ENCODE assay signal across 13 mouse cellular contexts in the genomic region with DNA sequence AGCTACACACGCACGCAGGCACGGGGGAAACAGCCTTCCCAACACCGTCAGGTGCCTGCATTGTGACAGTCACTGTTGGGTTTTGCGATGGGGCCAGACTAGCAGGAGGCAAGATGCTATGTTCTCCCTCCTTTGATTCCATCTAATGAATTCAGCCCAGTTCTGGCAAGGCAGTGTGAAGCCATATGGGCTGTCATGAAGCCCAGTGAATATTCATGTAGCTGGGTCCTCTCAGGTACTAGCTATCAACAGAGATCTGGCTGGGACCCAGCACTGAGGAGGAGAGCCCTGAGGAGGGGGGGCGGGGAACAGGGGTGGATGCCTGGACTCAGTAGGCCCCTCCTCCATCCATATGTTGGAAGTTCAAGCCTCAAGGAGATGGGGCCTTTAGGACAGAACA.
A peak's percentile ranks its signal among the peaks of the same experiment; 100 is the strongest.
DNase-seq lines count a peak whose midpoint lies in the region; ATAC-seq lines count a peak whose summit lies in the region.
"Had no signal": no experiment of that assay in that cellular context is flagged by ENCODE, and none has a peak within 500 bp of the region (broad histone marks: within the 10 kb centered on the region; RNA-seq: fewer than 3 reads in every experiment).

No protein-coding gene starts in this region.

- no peak overlapping the region for H3K4me2 ChIP-seq in hindbrain, embryonic 16.5 days (ENCODE audit: low read length)
- no peak overlapping the region for H3K4me2 ChIP-seq in hindbrain, embryonic 13.5 days
- H3K4me2 ChIP-seq: embryonic facial prominence, embryonic 13.5 days; neural tube, embryonic 13.5 days had no signal

- DNase-seq in cerebellum, postnatal 25 days, result peak; percentile 90 to 96
- DNase-seq in layer of hippocampus, adult 9-11 months, result peak; percentile 87
- peak; percentile 69 for DNase-seq in right cerebral cortex, postnatal 14 days
- DNase-seq in urinary bladder, postnatal 36 days (ENCODE audit: low spot score in 2 of 2), result no peak
- DNase-seq in thymus, postnatal 14 days, result no peak
- no peak for DNase-seq in embryonic facial prominence, embryonic 10.5 days (ENCODE audit: low spot score)
- DNase-seq: adrenal gland, postnatal 14 days; gastrocnemius, postnatal 36 days had no signal

- peaks cover 3% of the 10 kb centered on the region; the same call in 1 of the 2 replicates for H3K9me3 ChIP-seq in hindbrain, embryonic 16.5 days (ENCODE audit: control insufficient read depth, low read length)
- no peaks in the 10 kb centered on the region for H3K9me3 ChIP-seq in hindbrain, embryonic 13.5 days
- peaks cover 9% of the 10 kb centered on the region; the same call in 1 of the 2 replicates for H3K9me3 ChIP-seq in embryonic facial prominence, embryonic 10.5 days

- no peaks in the 10 kb centered on the region for H3K27me3 ChIP-seq in hindbrain, embryonic 16.5 days (replicated peaks; ENCODE audit: control insufficient read depth, insufficient read depth, low read length)
- H3K27me3 ChIP-seq in hindbrain, embryonic 13.5 days, result no peaks in the 10 kb centered on the region
- H3K27me3 ChIP-seq in embryonic facial prominence, embryonic 10.5 days (replicated peaks; ENCODE audit: low read depth, poor library complexity, severe bottlenecking), result no peaks in the 10 kb centered on the region
- H3K27me3 ChIP-seq: embryonic facial prominence, embryonic 13.5 days; neural tube, embryonic 13.5 days had no signal

- 58% methylated on average over 6 of the region's 6 CpGs for WGBS in hindbrain, embryonic 16.5 days
- WGBS in hindbrain, embryonic 13.5 days, result 70% methylated on average over 6 of the region's 6 CpGs
- 87% methylated on average over 6 of the region's 6 CpGs for WGBS in embryonic facial prominence, embryonic 10.5 days

- H3K4me1 ChIP-seq in hindbrain, embryonic 16.5 days (ENCODE audit: control insufficient read depth, insufficient read depth, low read depth, low read length), result no peaks in the 10 kb centered on the region
- no peaks in the 10 kb centered on the region for H3K4me1 ChIP-seq in hindbrain, embryonic 13.5 days (replicated peaks)
- peaks cover 5% of the 10 kb centered on the region for H3K4me1 ChIP-seq in embryonic facial prominence, embryonic 10.5 days
- H3K4me1 ChIP-seq: neural tube, embryonic 13.5 days had no signal

- peak; percentile 83 for ATAC-seq in hindbrain, embryonic 16.5 days
- ATAC-seq in hindbrain, embryonic 13.5 days (ENCODE audit: low FRiP score), result no peak
- ATAC-seq: lung, postnatal 0 days had no signal

- H3K36me3 ChIP-seq in hindbrain, embryonic 16.5 days (ENCODE audit: control insufficient read depth, insufficient read depth, low read length), result no peaks in the 10 kb centered on the region
- no peaks in the 10 kb centered on the region for H3K36me3 ChIP-seq in hindbrain, embryonic 13.5 days
- H3K36me3 ChIP-seq in embryonic facial prominence, embryonic 10.5 days (replicated peaks), result no peaks in the 10 kb centered on the region
- H3K36me3 ChIP-seq: embryonic facial prominence, embryonic 13.5 days; neural tube, embryonic 13.5 days had no signal

- no peak overlapping the region for H3K9ac ChIP-seq in hindbrain, embryonic 16.5 days (ENCODE audit: low read depth, low read length)
- no peak overlapping the region for H3K9ac ChIP-seq in hindbrain, embryonic 13.5 days
- H3K9ac ChIP-seq: embryonic facial prominence, embryonic 13.5 days; neural tube, embryonic 13.5 days had no signal

- no peak overlapping the region for H3K4me3 ChIP-seq in hindbrain, embryonic 16.5 days (ENCODE audit: low read length)
- H3K4me3 ChIP-seq in hindbrain, embryonic 13.5 days, result no peak overlapping the region
- no peak overlapping the region for H3K4me3 ChIP-seq in embryonic facial prominence, embryonic 10.5 days
- H3K4me3 ChIP-seq: embryonic facial prominence, embryonic 13.5 days; neural tube, embryonic 13.5 days had no signal

- no peak overlapping the region for H3K27ac ChIP-seq in hindbrain, embryonic 16.5 days (ENCODE audit: low read depth, low read length)
- H3K27ac ChIP-seq in hindbrain, embryonic 13.5 days, result no peak overlapping the region
- no peak overlapping the region for H3K27ac ChIP-seq in embryonic facial prominence, embryonic 10.5 days (replicated peaks)
- H3K27ac ChIP-seq: embryonic facial prominence, embryonic 13.5 days; neural tube, embryonic 13.5 days had no signal

Comparison
In these comparisons a context has a peak if more than half of its experiments do, and no peak if none do; other contexts are left out.
1. DNase-seq: peak in cerebellum, postnatal 25 days (2 of 2), layer of hippocampus, adult 9-11 months (single experiment) and right cerebral cortex, postnatal 14 days (single experiment); none in urinary bladder, postnatal 36 days (0 of 2), thymus, postnatal 14 days (single experiment) and embryonic facial prominence, embryonic 10.5 days (single experiment).